Mouse (Mus musculus): ENCODE data around the gene Ints6. TPM values are rescaled to one million over a fixed set of nuclear protein-coding genes. Genes with fewer than 3 reads are reported as not detected.
A peak's percentile ranks its signal among the peaks of the same experiment; 100 is the strongest.

Ints6 gene
- total and polyA plus RNA-seq, 3 experiments: 3.7 to 16.9 (median 13.6) TPM

DNA sequence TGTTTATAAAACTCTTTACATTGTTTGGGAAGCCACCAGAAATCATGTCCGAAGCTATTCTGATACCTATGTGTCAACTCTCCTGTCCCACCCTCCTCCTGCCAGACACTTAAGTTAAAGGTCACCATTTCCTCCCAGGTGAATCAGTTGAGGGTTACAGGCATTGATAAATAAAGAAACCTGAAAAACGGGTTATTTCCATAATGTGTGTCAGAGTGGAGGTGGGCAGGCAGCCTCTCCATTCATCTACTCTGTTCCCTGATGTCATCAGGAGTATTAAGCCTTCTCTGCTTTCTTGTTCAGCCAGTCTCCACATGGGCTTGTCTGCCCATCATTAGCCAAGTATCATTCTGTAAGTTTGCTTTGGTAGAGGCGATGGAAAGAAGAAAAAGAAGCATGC, 14.1 kb upstream of the Ints6 start:
- Histone ChIP-seq H3K27ac (no peak overlapping the region), H3K27me3 (ENCODE audit: control insufficient read depth, insufficient read depth, low read length) (no peaks in the 10 kb centered on the region), H3K79me2 (replicated peaks; ENCODE audit: control insufficient read depth, insufficient read depth, low read length) (no peaks in the 10 kb centered on the region), H3K4me1 (ENCODE audit: control insufficient read depth, insufficient read depth, low read length) (no peaks in the 10 kb centered on the region), H3K9ac (ENCODE audit: low read depth, low read length) (no peak overlapping the region), H3K36me3 (ENCODE audit: control insufficient read depth, insufficient read depth, low read length) (no peaks in the 10 kb centered on the region), H3K4me3 (no peak overlapping the region)
- TF ChIP-seq POLR2A (IDR thresholded peaks at IDR 0.05; ENCODE audit: insufficient read depth, low read depth, low read length) (no peak), CTCF (IDR thresholded peaks at IDR 0.05) (no peak), EP300 (IDR thresholded peaks at IDR 0.05; ENCODE audit: insufficient read depth, low read depth, low read length) (no peak)
- DNase-seq: no peak
- WGBS: 72% methylated on average over 3 of the region's 3 CpGs
- intact Hi-C loops (cut with DNase I): no loop called here

DNA sequence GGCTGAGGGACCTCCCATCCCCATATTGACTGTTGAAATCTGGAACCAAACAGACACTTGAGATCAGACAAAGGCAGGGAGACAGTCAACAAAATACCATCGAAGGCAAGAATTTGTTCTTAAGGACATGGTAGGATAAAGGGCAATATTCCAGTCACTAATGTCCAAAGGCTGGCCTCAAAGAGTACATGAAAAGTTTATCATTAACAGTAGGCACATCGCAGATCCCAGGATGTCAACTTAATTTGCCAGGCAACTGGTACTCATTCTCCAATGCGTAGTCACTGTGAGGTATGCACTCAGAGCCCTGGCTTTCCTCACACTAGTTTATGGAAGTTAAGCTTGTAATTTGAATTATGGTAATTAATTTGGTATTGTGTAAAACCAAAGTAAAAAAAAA, 13.3 kb upstream of the Ints6 start:
- H3K27ac ChIP-seq: no peak overlapping the region
- TF ChIP-seq POLR2A (IDR thresholded peaks at IDR 0.05; ENCODE audit: insufficient read depth, low read depth, low read length): no peak
- no peaks in the 10 kb centered on the region for H3K27me3 ChIP-seq (ENCODE audit: control insufficient read depth, insufficient read depth, low read length)
- no peaks in the 10 kb centered on the region for H3K4me1 ChIP-seq (ENCODE audit: control insufficient read depth, insufficient read depth, low read length)
- DNase-seq: no peak
- no peak overlapping the region for H3K9ac ChIP-seq (ENCODE audit: low read depth, low read length)
- no peak overlapping the region for H3K4me3 ChIP-seq
- WGBS: 91% methylated on average over 3 of the region's 3 CpGs
- H3K79me2 ChIP-seq (replicated peaks; ENCODE audit: control insufficient read depth, insufficient read depth, low read length): no peaks in the 10 kb centered on the region
- intact Hi-C loops (cut with DNase I): no loop called here
- no peaks in the 10 kb centered on the region for H3K36me3 ChIP-seq (ENCODE audit: control insufficient read depth, insufficient read depth, low read length)

DNA sequence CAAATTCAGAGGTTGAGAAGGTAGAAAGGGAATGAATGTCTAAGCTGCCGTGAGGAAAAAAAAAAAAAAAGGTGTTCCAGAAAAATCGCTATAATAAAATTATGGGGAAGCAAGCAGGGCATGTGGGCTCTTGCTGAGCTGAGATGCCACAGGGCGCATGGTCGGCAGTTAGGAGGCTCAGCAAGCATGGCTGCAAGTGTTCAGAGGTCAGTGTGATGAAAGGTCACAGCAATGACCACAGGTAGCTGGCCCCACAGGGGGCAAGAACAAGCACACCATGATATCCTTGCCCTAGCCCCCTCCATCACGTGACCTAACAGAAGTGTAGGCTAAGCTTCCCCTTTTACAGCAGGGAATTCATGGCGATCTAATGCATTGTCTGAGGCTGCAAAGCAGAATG, 12.8 kb upstream of the Ints6 start:
- intact Hi-C loops (cut with DNase I): no loop called here
- no peak for TF ChIP-seq EP300 (IDR thresholded peaks at IDR 0.05; ENCODE audit: insufficient read depth, low read depth, low read length)
- no peak for TF ChIP-seq POLR2A (IDR thresholded peaks at IDR 0.05; ENCODE audit: insufficient read depth, low read depth, low read length)
- TF ChIP-seq CTCF (IDR thresholded peaks at IDR 0.05): no peak
- Histone ChIP-seq H3K36me3 (ENCODE audit: control insufficient read depth, insufficient read depth, low read length) (no peaks in the 10 kb centered on the region), H3K27me3 (ENCODE audit: control insufficient read depth, insufficient read depth, low read length) (no peaks in the 10 kb centered on the region), H3K4me3 (no peak overlapping the region), H3K79me2 (replicated peaks; ENCODE audit: control insufficient read depth, insufficient read depth, low read length) (no peaks in the 10 kb centered on the region), H3K4me1 (ENCODE audit: control insufficient read depth, insufficient read depth, low read length) (no peaks in the 10 kb centered on the region), H3K27ac (no peak overlapping the region), H3K9ac (ENCODE audit: low read depth, low read length) (no peak overlapping the region)
- WGBS: 85% methylated on average over 6 of the region's 6 CpGs
- no peak for DNase-seq

DNA sequence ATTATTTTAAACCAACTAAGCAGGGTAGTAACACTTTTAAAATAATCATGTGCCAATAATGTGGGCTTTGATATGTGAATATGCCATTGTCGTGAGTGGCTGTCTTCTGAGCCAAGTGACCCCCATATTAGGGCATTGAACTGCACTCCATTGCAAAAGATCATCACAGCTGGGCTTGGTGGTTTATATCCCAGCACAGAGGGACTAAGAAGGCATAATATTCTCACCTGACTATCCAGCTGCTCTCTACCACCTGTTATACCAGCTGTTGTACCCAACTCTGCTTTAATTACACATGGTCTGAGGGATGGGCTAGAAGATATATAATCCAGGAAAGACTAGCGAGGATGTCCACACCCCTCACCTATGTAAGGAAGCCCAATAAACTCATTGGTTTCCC, 4.4 kb upstream of the Ints6 start:
- TF ChIP-seq POLR2A (IDR thresholded peaks at IDR 0.05; ENCODE audit: insufficient read depth, low read depth, low read length) (no peak), CTCF (IDR thresholded peaks at IDR 0.05) (no peak), EP300 (IDR thresholded peaks at IDR 0.05; ENCODE audit: insufficient read depth, low read depth, low read length) (no peak)
- H3K4me1 ChIP-seq (ENCODE audit: control insufficient read depth, insufficient read depth, low read length): no peaks in the 10 kb centered on the region
- WGBS: 62% methylated on average over 2 of the region's 2 CpGs
- intact Hi-C loops (cut with DNase I): no loop called here
- H3K27ac ChIP-seq: no peak overlapping the region
- peaks cover 3% of the 10 kb centered on the region for H3K36me3 ChIP-seq (ENCODE audit: control insufficient read depth, insufficient read depth, low read length)
- H3K4me3 ChIP-seq: no peak overlapping the region
- H3K27me3 ChIP-seq (ENCODE audit: control insufficient read depth, insufficient read depth, low read length): no peaks in the 10 kb centered on the region
- H3K79me2 ChIP-seq (replicated peaks; ENCODE audit: control insufficient read depth, insufficient read depth, low read length): no peaks in the 10 kb centered on the region
- no peak overlapping the region for H3K9ac ChIP-seq (ENCODE audit: low read depth, low read length)
- no peak for DNase-seq

DNA sequence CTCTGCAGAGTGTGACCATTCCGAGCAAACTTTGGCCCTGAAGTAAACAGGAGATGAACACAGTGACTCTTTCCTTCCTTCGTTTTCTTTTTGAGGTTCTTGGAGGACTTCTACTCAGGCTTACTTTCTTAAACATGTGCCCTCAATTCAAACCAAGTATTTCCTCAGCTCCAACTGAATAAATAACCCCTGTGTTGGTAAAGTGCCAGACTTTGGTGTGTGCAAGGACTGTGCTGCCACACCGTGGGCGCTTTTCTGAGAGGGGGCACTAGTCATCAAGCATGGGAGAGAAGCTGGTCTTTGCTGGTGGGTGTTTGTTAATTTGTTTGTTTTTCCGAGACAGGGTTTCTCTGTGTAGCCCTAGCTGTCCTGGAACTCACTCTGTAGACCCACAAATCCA, 3.4 kb upstream of the Ints6 start:
- DNase-seq: no peak
- 68% methylated on average over 5 of the region's 5 CpGs for WGBS
- no peak for TF ChIP-seq CTCF (IDR thresholded peaks at IDR 0.05)
- Histone ChIP-seq H3K27ac (no peak overlapping the region), H3K9ac (ENCODE audit: low read depth, low read length) (no peak overlapping the region), H3K36me3 (ENCODE audit: control insufficient read depth, insufficient read depth, low read length) (peaks cover 3% of the 10 kb centered on the region), H3K27me3 (ENCODE audit: control insufficient read depth, insufficient read depth, low read length) (no peaks in the 10 kb centered on the region), H3K4me3 (no peak overlapping the region), H3K79me2 (replicated peaks; ENCODE audit: control insufficient read depth, insufficient read depth, low read length) (no peaks in the 10 kb centered on the region), H3K4me1 (ENCODE audit: control insufficient read depth, insufficient read depth, low read length) (no peaks in the 10 kb centered on the region)
- intact Hi-C loops (cut with DNase I): loop anchor here (5.0 kb wide), 1 partner anchor 173 kb away; no protein-coding TSS in a partner anchor

DNA sequence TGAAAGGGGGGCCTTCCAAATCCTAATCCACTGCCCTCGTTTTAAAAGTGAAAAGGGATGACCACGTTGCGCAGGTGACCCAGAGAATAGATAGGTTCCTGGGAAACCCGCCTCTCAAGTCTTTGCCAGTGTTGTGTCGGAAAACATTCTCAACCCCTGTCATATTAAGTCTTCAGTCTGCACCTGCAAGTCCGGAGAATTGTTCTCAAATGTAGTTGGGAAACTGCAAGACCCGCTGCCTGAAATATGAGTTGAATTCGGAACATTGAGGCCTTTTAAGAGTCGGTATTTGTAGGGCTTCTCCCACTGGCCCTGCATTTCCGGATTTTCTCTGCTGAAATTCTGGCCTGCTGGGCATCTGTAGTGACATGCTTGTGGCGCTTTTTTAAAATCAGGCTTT, 974 bp upstream of the Ints6 start:
- Histone ChIP-seq H3K27me3 (ENCODE audit: control insufficient read depth, insufficient read depth, low read length) (no peaks in the 10 kb centered on the region), H3K9ac (ENCODE audit: low read depth, low read length) (peak overlapping the region; percentile 85), H3K79me2 (replicated peaks; ENCODE audit: control insufficient read depth, insufficient read depth, low read length) (no peaks in the 10 kb centered on the region), H3K4me3 (peak overlapping the region; percentile 70), H3K36me3 (ENCODE audit: control insufficient read depth, insufficient read depth, low read length) (peaks cover 14% of the 10 kb centered on the region), H3K27ac (peak overlapping the region; percentile 98), H3K4me1 (ENCODE audit: control insufficient read depth, insufficient read depth, low read length) (no peaks in the 10 kb centered on the region)
- 2% methylated on average over 11 of the region's 11 CpGs for WGBS
- no peak for TF ChIP-seq CTCF (IDR thresholded peaks at IDR 0.05)
- no peak for TF ChIP-seq EP300 (IDR thresholded peaks at IDR 0.05; ENCODE audit: insufficient read depth, low read depth, low read length)
- TF ChIP-seq POLR2A (IDR thresholded peaks at IDR 0.05; ENCODE audit: insufficient read depth, low read depth, low read length): no peak
- DNase-seq: no peak
- intact Hi-C loops (cut with DNase I): loop anchor here (1.0 to 5.0 kb wide), 4 partner anchors 75 to 207 kb away; partner anchors contain the start of genes Fam124a and Wdfy2
